Mouse (Mus musculus): ENCODE data around the gene Arfgap2.

GRCm38 (mm10) chr2:91287563-91287962 is 22.8 kb downstream of the Arfgap2 start:
- TF ChIP-seq CTCF (IDR thresholded peaks at IDR 0.05; ENCODE audit: extremely low read depth, insufficient read depth, insufficient read length, insufficient replicate concordance): no peak
- TF ChIP-seq POLR2A (IDR thresholded peaks at IDR 0.05; ENCODE audit: low read depth, low read length): no peak

Measured in spleen, adult 2 months (tissue).